Mouse (Mus musculus) ES-Bruce4 (cell line): ENCODE measurements around the gene Eif6.

Experiments used
- CTCF ChIP-seq: IDR thresholded peaks from one replicate; pipeline ENCODE4 v1.8.1; 2011; ENCODE audit warnings: low read depth, low read length
- POLR2A ChIP-seq: IDR thresholded peaks from one replicate; pipeline ENCODE4 v1.8.1; 2011; ENCODE audit warnings: low read length; ENCODE audit not compliant: insufficient read depth

DNA sequence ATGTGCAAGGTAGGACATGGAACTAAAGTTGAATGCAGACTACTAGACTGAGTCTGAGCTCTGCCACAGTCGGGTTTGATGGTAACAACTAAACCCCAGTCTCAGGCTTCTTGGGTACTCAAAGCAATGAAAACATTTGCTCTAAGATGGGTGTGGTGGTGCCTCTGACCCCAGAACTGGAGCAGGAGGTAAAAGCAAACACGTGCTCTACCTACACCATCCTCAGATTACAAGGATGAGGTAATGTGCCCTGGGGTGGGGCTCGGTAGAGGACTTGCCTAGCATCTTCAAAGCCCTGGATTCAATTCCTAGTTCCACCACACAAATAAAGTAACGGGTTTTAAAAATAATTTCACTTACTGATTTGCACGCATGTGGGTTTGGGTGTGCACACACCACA is 25.8 kb upstream of the Eif6 start:
- TF ChIP-seq CTCF (no peak), POLR2A (no peak)
